Mouse (Mus musculus) spleen, postnatal 14 days (tissue): Measurements from ENCODE around the gene Zfp408.
A peak's percentile ranks its signal among the peaks of the same experiment; 100 is the strongest.

Experiments used
- DNase-seq, 2 experiments: peaks; one replicate each; pipeline ENCODE4 v3.0.0; 2021 to 2022; ENCODE audit warnings: low spot score in 2 of 2

Zfp408 gene

DNA sequence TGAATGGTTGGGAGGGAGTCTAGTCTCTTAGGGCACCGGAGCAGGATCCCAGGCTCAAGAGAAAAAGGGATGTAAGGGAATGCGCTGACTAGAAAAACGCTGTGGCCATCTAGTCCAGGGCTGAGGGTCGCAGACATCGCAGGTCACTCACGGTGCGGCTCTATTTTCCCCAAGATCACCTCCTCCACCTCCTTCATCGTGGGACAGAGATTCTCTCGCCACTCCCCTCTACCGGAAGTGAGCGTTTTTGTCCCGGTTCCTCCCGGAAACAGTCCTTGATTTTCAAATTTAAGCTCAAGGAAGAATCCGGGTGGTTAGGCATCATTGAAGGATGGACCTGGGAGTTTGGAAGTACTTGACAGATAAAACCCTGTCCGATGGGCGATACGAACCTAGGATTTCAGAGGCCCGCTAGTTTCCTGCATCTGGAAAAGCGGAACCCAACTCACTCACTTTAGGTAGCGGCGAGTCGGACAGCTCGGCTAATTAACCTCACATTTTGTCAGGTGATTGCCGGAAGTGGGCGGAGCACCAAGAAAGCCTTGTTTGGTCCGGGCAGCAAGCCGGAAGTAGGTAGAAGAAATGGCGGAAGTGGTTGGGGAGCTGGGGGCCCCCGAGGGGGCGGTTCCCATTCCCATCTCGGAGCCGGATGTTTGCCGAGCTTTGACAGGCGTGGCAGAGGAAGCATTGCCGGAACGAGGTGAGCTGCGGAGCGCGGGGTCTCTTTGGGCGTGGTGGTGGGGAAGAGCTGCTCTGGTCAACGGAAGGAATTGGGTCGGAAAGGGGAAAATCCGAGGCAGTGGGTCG lies at the start of gene Zfp408, which contains the start of gene Arhgap1:
Gene Zfp408 (minus strand): TSS at position 239 of the 807 bp plus-strand sequence.
Gene Arhgap1 (plus strand): TSS at position 308 of the 807 bp plus-strand sequence.
- DNase-seq: peak; percentile 87 to 94

GRCm38 (mm10) chr2:91699225-91699624 lies 49.6 kb upstream of the Zfp408 start:
- DNase-seq: no peak

GRCm38 (mm10) chr2:91696225-91696590 lies 46.6 kb upstream of the Zfp408 start:
- no peak for DNase-seq

DNA sequence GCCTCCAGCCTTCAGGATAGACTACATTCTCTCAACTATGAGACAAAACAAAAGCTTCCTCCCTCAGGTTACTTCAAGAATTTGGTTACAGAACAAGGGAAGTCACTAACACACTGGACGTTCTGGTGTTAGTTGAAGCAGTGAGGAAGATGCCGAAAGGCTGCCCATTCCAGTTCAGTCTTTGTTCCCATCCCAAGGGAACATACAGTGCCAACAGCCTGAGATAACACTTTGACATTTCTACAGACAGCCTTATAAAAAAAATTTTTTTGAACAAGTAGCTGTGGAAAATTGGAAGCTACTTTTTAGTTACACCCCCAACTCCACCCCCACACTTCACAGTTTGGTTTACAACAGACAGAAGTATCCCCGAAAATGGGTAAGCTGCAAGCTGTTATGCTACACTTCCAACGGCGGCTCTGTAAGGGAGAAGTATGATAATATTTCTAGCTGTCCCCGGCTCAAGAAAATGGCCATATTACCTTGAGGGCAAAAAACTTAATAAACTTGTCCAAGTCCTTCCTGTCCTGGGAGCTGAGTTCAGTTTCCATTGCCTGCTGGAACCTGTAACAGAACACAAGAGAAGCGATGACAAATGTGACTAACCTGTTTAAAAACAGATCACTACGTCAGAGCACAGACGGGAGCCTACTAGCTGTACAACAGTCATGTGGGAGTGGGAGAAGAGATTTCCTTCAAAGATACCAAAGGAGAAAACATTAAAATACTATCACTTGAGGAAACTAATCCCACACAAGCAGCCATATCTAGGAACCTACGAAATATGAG lies 46.0 kb upstream of the Zfp408 start:
- DNase-seq: no peak

GRCm38 (mm10) chr2:91689452-91689851 lies 39.9 kb upstream of the Zfp408 start:
- DNase-seq: no peak

GRCm38 (mm10) chr2:91683919-91684318 lies 34.3 kb upstream of the Zfp408 start:
- DNase-seq: no peak

DNA sequence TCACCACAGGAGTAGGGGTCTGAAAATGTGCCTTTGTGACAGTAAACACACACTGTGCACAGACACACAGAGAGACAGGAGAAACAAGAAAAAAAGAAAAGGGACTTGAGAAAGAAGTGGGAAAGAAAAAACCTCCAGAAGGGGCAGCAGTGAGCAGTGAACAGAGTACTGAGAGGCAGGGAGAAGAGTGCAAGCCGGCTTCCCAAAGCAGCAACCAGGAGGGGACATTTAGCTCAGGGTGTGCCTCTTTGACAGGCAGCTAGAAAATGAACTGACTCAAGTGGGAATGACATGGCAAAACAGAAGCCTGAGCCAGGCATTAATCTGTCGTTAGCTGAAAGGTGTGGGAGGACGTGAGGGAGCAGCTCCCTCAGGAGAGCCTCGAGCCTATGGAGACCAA lies 33.3 kb upstream of the Zfp408 start:
- peak in 1 of 2 experiments; percentile 7 for DNase-seq

- DNase-seq: no peak
These were observed 27.4 kb upstream of the Zfp408 start for GRCm38 (mm10) chr2:91676961-91677360.

- no peak for DNase-seq
These were observed 26.8 kb upstream of the Zfp408 start for GRCm38 (mm10) chr2:91676420-91676819.

DNA sequence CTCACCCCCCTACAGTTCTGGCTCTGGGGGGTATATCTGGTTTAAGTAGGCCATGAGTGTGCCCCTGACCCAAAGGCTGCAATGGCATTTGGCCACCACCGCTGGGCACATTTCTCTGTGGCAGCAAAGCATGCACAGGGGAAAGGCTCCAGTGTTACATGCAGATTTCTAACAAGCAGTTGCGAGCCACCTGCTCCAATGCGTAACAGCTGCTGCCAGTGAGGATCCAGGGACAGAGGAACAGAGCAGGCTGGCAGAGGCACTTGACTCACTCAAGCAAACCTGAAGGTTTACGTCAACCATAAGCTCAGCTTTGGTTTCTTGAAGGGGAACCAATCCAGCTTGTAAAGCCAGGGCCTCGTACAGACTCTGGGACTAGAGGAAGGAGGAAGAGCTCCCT lies 25.3 kb upstream of the Zfp408 start:
- no peak for DNase-seq

DNA sequence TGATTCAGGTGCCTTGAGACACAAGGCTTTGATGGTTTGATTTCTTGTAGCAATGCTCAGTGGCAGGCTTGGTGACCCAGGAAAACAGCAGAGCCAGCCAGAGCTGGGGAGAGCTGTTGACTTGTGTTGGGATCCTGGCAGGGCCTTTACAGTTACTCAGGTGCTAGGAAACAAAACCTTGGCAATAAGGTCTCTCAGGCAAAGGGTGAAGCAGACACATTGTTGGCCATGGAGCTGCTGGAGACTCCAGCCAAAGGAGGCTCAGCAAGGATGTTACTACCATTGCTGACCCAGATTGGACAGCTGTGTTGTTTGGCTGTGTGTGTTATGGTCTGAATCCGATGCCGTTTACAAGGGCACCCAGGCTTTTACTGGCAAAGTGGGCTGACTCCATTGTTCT lies 24.0 kb upstream of the Zfp408 start:
- DNase-seq: no peak

DNA sequence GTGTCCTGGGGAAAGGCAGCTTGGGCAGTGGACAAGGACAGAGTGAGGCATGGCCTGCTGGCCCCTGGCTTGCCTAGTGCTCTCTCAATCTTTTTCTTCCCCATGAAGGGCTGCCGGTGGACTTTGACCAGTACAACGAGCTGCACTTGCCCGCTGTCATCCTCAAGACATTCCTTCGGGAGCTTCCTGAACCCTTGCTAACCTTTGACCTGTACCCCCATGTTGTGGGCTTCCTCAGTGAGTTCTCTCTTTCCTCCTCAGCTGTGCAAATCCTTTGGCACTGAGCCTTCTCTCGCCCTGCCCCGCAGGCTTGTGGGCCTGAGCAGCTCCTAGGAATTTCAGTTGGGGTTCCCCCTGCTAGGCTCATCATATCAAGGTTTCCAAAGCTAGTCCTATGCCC lies 20.4 kb upstream of the Zfp408 start:
- DNase-seq: no peak

DNA sequence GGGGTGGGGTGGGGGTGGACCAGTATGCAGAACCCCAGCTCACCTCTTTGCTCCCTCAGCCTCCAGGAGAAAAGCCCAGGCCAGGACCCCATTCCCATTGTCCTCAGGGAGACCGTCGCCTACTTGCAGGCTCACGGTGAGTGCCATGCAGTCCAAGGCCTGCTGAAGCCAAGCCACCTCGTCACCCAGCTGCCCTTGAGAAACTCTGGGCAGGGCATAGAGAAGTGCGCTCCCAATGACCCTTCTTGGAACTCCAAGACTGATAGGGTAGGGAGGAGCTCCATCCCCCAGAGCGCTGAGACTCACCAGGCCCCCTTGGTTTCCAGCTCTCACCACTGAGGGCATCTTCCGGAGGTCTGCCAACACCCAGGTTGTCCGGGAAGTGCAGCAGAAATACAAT lies 19.7 kb upstream of the Zfp408 start:
- no peak for DNase-seq

DNA sequence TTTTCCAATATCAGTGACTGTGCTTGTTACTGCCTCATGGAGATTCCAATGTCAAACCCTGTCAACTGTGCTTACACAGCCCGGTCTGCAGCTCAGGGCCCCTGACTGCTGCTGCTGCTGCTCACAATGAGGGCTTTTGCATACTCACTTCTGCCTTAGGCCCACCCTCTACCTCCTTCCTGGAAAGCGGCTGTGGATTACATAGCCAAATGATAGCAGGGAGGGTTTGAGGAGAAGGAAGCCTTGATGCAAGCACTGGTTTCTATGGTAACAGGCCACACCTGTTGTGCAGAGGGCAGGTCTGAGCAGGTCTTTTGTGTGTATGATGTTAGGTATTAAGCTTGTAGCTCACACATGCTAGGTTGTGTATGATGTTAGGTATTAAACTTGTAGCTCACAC lies 18.2 kb upstream of the Zfp408 start:
- no peak for DNase-seq

GRCm38 (mm10) chr2:91666386-91666910 lies 16.9 kb upstream of the Zfp408 start:
- no peak for DNase-seq

DNA sequence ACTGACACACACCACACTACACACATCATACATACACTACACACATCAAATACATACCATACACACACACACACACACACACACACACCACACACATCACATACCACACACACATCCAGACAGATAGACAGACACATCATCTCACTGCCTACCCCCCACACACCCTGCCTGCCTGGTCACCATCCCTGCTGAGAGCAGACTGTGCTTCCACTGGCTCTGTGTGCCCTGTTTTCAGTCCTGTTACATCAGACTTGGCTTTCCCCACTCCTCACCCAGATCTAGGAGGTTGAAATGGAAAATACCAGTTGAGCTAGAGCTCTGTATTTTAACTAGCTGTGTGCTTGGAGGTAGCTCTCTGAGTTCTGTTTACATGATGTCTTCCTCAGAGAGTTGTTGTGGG lies 15.2 kb upstream of the Zfp408 start:
- no peak for DNase-seq

GRCm38 (mm10) chr2:91660981-91661380 lies 11.4 kb upstream of the Zfp408 start:
- no peak for DNase-seq

- no peak for DNase-seq
These were observed 10.1 kb upstream of the Zfp408 start for GRCm38 (mm10) chr2:91659657-91660056.

- DNase-seq: no peak
These were observed 7.2 kb upstream of the Zfp408 start for GRCm38 (mm10) chr2:91656774-91657173.

DNA sequence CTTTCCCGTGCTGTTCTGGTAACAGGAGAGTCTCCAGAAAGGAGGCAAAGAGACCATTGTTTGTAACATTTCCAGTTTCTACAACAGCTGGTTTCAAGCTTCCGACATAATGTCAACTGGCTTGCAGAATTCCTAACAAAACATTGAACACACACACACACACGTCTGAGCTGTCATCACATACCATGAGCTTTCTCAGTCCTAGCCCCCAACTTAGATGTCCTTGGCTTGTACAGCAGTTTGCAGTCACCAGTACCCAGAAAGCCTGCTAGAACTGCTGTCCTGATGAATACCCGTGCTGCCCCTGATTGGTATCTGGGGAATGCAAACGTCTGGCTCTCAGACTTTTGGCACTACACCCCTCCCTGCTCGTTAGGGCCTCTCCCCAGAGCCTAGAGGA lies 6.2 kb upstream of the Zfp408 start:
- DNase-seq: no peak

GRCm38 (mm10) chr2:91655388-91655787 lies 5.8 kb upstream of the Zfp408 start:
- DNase-seq: no peak

- DNase-seq: no peak
These were observed 3.3 kb upstream of the Zfp408 start for GRCm38 (mm10) chr2:91652863-91653262.
